Mouse (Mus musculus) stomach, postnatal 0 days (tissue): ENCODE measurements around the gene Slc35b2.

ENCODE experiments used
- CTCF ChIP-seq: IDR thresholded peaks from 2 replicates; pipeline ENCODE4 v1.5.1; 2016; ENCODE audit warnings: antibody characterized with exemption, low read depth, mild to moderate bottlenecking, moderate library complexity
- EP300 ChIP-seq: optimal IDR thresholded peaks from 2 replicates; pipeline ENCODE3; 2016; ENCODE audit warnings: antibody characterized with exemption

GRCm38 (mm10) chr17:45551249-45551796 is 12.4 kb upstream of the Slc35b2 start:
- TF ChIP-seq CTCF, result no peak
- TF ChIP-seq EP300, result no peak
